Mouse (Mus musculus) bone marrow, adult 2 months (tissue): Measurements from ENCODE around the gene Ndst2.

ENCODE experiments used
- CTCF ChIP-seq: fragments of 200-500 bp; IDR thresholded peaks from 2 replicates; pipeline ENCODE4 v1.5.1; 2011; ENCODE audit warnings: low read length, control low read depth; ENCODE audit not compliant: control insufficient read depth, insufficient read depth
- POLR2A ChIP-seq: fragments of 200-500 bp; IDR thresholded peaks from 2 replicates; pipeline ENCODE4 v1.6.1; 2011; ENCODE audit warnings: low read depth, mild to moderate bottlenecking, control low read depth, low read length, borderline replicate concordance; ENCODE audit not compliant: control insufficient read depth

DNA sequence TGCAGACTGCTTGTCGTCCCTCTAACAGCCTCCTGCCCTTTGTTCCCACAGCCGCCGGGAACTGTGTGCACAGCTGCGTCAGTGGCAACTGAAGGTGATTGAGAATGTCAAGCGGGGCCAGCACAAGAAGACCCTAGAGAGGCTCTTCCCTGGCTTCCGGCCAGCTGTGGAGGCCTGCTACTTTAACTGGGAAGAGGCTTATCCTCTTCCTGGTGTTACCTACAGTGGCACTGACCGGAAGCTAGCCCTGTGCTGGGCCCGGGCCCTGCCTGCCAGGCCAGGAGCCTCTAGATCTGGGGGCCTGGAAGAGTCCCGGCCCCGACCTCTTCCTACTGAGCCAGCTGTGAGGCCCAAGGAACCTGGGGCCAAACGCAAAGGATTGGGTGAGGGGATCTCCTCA lies 20.5 kb downstream of the Ndst2 start:
- TF ChIP-seq CTCF (no peak), POLR2A (no peak)
